10 mouse cellular contexts compared by ENCODE assay signal in the genomic region with DNA sequence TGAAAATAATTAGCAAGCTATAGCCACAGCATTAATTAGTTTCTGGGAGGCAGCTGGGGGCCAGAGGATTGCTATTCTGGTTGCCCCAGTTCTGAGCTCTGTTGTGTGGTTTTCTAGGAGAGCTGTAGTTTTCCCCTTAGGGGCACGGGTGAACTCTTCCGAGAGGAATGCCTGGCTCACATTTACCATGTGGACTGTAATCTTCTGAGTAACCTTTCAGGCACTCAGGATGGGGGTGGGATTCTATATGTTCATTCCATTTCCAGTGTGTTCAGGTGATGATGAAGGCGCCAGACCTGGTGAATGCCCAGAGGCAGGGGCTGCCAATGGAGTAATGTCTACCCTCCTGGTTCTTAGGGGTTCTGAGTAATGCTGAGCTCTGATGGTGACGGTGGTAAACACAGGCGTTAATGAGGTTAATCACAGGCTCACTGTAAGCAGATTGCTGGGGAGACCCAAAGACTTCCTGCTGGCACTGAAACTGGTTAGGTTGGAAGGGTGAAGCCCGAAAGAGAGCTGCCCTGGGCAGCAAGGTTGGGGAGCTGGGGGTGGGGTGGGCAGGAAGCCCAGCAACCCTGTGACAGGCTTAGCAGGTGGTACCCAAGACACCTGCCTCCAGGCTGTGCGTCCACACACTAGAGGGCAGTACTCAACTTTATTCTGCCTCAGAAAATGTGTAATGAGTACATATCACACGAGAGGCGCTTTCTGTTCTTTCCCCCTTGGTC. TPM values are rescaled to one million over a fixed set of nuclear protein-coding genes. Genes with fewer than 3 reads are reported as not detected.
DNase-seq lines count a peak whose midpoint lies in the region; ATAC-seq and TF ChIP-seq lines count a peak whose summit lies in the region.
"Had no signal": no experiment of that assay in that cellular context is flagged by ENCODE, and none has a peak within 500 bp of the region (broad histone marks: within the 10 kb centered on the region; RNA-seq: fewer than 3 reads in every experiment).

No protein-coding gene starts in this region.

- no peak overlapping the region for H3K4me2 ChIP-seq in limb, embryonic 13.5 days (replicated peaks)

- no peak for TF ChIP-seq POLR2A in cortical plate, adult 2 months (IDR thresholded peaks at IDR 0.05; ENCODE audit: extremely low read depth, insufficient read depth, low read length)

- peak; percentile 77 for ATAC-seq in Patski
- peak; percentile 54; the same call in 1 of the 2 replicates for ATAC-seq in limb, embryonic 13.5 days (ENCODE audit: low FRiP score, low read depth)

- H3K27me3 ChIP-seq in Patski, result no peaks in the 10 kb centered on the region
- H3K27me3 ChIP-seq in limb, embryonic 13.5 days, result no peaks in the 10 kb centered on the region

- no peak overlapping the region for H3K27ac ChIP-seq in layer of hippocampus, adult 2 months
- no peak overlapping the region for H3K27ac ChIP-seq in cortical plate, adult 2 months (ENCODE audit: insufficient read depth, low read length)
- no peak overlapping the region for H3K27ac ChIP-seq in limb, embryonic 13.5 days
- H3K27ac ChIP-seq: macrophage had no signal

- H3K4me3 ChIP-seq in layer of hippocampus, adult 2 months, result no peak overlapping the region
- H3K4me3 ChIP-seq in cortical plate, adult 2 months (ENCODE audit: insufficient read depth, low read length), result no peak overlapping the region
- no peak overlapping the region for H3K4me3 ChIP-seq in limb, embryonic 13.5 days

- POLR2A ChIA-PET in Patski (lab: Charles Lee), result no interaction called here

- CTCF ChIA-PET in Patski (lab: Charles Lee), result interaction anchor here (0.8 to 3.2 kb wide), 12 partner anchors 12 to 253 kb away, joined by 3 to 11 read pairs (median 4); a partner anchor contains a TSS

- in situ Hi-C loops in Patski (cut with MboI; ENCODE audit: low pct_unique_long_range_greater_than_20kb), result loop anchor here (10.0 kb wide), 1 partner anchor 51 kb away; no protein-coding TSS in a partner anchor

- TF ChIP-seq CTCF in layer of hippocampus, adult 2 months (conservative IDR thresholded peaks at IDR 0.05), result peak; percentile 71
- TF ChIP-seq CTCF in Patski (IDR thresholded peaks at IDR 0.05), result peak; percentile 63
- TF ChIP-seq CTCF in cortical plate, adult 2 months (IDR thresholded peaks at IDR 0.05; ENCODE audit: extremely low read depth, insufficient read depth, low read length), result peak; percentile 43

- H3K9ac ChIP-seq in limb, embryonic 13.5 days, result no peak overlapping the region

- no peaks in the 10 kb centered on the region for H3K9me3 ChIP-seq in limb, embryonic 13.5 days

- DNase-seq in layer of hippocampus, adult 2 months (ENCODE audit: low spot score in 2 of 2), result no peak
- DNase-seq in layer of hippocampus, adult 9-10 months (ENCODE audit: low spot score), result no peak
- no peak for DNase-seq in Patski (ENCODE audit: low read depth, low spot score)
- DNase-seq in layer of hippocampus, adult 9-11 months, result no peak
- DNase-seq in left cerebral cortex, adult 18-20 months (ENCODE audit: low spot score in 2 of 2), result no peak
- DNase-seq in testis, postnatal 10 days (ENCODE audit: low spot score), result no peak
- DNase-seq: gastrocnemius, postnatal 14 days had no signal

- H3K4me1 ChIP-seq in cortical plate, adult 2 months (ENCODE audit: control insufficient read depth, insufficient read depth, low read length), result no peaks in the 10 kb centered on the region
- peaks cover 7% of the 10 kb centered on the region; the same call in 1 of the 2 replicates for H3K4me1 ChIP-seq in limb, embryonic 13.5 days

- 43% methylated on average over 9 of the region's 9 CpGs for WGBS in limb, embryonic 13.5 days

- H3K36me3 ChIP-seq in limb, embryonic 13.5 days, result no peaks in the 10 kb centered on the region

RNA-seq across cellular contexts. Expression of a gene that starts 20.7 kb away (rescaled TPM):
- total RNA-seq in layer of hippocampus, adult 2 months (2021), result 1 to 10 TPM; 4.4 to 5.4 TPM
- 200 TPM for polyA plus RNA-seq in Patski (2021)
- polyA plus RNA-seq in cortical plate, adult 2 months (2012; rRNA removed), result 5.3 and 5.4 TPM in 2 replicates
- polyA plus RNA-seq in limb, embryonic 13.5 days (2015; fragmentation: Nextera tagmentation; extraction: Ambion mirVana), result 76.8 and 77.8 TPM in 2 replicates
- 1 to 10 TPM; 8.0 to 8.5 TPM for total RNA-seq in left cerebral cortex, adult 18-20 months (2021)

RNA-seq across cellular contexts. Expression of a gene that starts 35.9 kb away (rescaled TPM):
- 10 to 100 TPM; 17.5 to 17.9 TPM for total RNA-seq in layer of hippocampus, adult 2 months (2021)
- polyA plus RNA-seq in Patski (2021), result 8.2 TPM
- polyA plus RNA-seq in cortical plate, adult 2 months (2012; rRNA removed), result 39.9 and 43.2 TPM in 2 replicates
- polyA plus RNA-seq in limb, embryonic 13.5 days (2015; fragmentation: Nextera tagmentation; extraction: Ambion mirVana), result 2.3 and 2.7 TPM in 2 replicates
- 10 to 100 TPM; 71.3 to 82.2 TPM for total RNA-seq in left cerebral cortex, adult 18-20 months (2021)

Comparison
In these comparisons a context has a peak if more than half of its experiments do, and no peak if none do; other contexts are left out.
1. RNA of a gene that starts 20.7 kb away (polyA plus RNA-seq): 200 TPM in Patski (single experiment) and 76.8 to 77.8 TPM in limb, embryonic 13.5 days; 5.3 to 5.4 TPM in cortical plate, adult 2 months; every median in the first group is over 10 times any median in the second.
2. Peak in every context shown above with its lines, with median percentiles within 50 percentile points of each other: CTCF ChIP-seq.